Mouse (Mus musculus): ENCODE measurements at regions not wholly inside any gene's neighbourhood (a gene's known extent, or its start where the extent isn't known, plus 50 kb on each side); places are given as distances from the start of the nearest gene placed in this dataset.

DNA sequence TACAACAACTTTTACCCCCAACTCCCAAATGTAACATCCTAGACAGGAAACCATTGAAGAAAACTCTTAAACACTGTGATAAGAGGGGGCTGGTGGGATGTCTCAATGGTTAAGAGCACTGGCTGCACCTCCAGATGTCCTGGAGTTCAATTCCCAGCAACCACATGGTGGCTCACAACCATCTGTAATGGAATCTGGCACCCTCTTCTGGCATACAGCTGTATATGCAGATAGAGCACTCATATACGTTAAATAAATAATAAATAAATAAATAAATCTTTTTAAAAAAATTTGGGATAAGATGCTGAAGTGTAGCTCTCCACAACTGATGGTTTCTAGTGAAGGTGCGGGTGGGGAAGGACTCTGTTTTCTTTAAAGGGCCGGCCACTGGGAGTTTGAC lies 69.3 kb downstream of the Kctd15 start:
- DNase-seq (ENCODE audit: low spot score): no peak

DNA sequence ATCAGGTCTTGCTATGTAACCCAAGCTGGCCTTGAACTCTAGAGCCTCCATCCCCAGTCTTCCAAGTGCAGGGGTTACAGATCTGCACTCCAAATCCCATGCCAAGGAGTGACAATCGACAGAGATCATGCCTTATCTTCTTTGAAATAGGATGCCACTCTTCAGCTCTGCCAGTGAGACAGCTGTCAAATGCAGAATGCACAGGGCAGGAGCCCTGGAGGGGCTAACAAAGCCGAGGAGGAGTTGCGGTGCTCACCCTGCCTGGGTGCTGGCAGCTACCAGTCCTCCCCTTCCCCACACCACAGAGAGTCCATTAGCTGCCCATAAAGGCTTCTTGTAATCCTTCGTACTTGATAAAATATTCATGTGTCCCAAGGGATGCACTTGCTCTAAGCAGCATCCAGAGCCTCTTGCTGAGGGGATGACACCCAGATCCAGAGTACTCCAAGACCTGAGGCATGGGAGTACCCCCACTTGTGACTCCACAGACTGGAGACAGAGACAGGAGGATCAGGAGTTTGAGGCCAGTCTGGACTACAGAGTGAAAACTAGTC lies 71.1 kb downstream of the Kctd15 start:
- no peak for DNase-seq (ENCODE audit: low spot score)

- DNase-seq (ENCODE audit: low spot score): no peak
These were observed 71.7 kb downstream of the Kctd15 start for GRCm38 (mm10) chr7:34584870-34585269.

GRCm38 (mm10) chr7:34580866-34581265 lies 75.7 kb downstream of the Kctd15 start:
- DNase-seq (ENCODE audit: low spot score): no peak

- DNase-seq (ENCODE audit: low spot score): peak; percentile 34
These were observed 85.2 kb downstream of the Kctd15 start for GRCm38 (mm10) chr7:34571295-34571694.

DNA sequence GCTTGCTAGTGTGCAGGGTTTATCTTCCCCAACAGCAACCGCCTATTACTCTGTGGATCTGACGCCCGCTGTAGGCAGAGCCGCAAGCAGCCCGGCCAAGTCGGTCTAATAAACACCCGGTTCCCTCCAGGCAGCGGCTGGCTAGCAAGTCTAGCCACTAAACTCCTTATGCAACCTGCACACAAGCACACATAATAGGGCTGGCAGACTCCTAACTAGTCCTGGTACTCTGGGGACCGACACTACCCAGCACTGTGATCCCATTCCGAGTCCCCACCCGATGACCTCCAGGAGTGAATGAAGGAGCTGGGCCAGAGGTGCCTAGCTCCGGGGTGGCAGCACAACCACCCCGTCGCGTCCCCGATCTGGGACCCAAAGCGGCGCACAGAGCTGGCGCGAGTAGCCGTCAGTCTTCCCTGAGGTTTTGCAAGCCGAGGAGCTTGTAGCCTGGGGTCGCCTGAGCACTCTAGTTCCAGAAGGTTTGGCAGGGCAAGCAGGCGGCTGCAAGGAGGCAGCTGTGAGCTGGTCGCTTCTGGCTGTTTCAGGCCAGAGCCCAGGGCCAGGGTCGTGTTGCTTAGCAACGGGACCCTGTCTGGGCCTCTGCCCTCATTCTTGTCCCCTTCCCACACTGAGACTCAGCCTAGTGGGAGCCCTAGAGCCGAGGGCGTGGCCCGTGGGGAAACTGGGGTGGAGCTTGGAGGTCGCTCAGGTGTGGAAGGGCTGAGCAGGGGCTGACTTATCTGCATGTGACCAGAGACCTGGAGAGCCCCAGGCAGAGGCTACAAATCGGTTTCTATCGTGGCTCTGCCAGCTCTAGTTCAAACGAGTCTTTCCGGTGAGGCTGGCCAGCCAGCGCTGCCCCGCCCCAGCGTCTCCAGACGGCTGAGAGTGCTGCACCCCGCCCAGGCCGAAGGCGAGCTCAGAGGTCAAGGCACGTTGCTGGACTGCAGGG lies 86.1 kb downstream of the Kctd15 start:
- DNase-seq (ENCODE audit: low spot score): peak; percentile 79

DNA sequence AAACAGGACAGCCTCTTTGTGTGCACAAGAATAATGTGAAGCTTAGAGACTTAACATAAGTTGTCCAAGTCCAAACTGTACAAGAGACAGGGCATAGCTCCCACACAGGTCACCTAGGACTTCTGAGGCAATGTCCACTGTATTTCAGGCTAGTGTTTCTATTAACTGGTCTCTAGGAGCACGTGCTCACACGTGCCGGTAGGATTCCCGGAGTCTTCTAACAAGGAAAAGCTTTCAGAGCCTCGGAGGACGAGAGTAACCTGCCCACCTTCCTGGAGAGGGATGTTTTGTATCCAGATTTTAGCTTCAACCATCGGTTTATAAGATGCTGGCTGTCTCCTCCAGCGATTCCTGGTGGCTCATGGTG lies 86.8 kb downstream of the Kctd15 start:
- no peak for DNase-seq (ENCODE audit: low spot score)

GRCm38 (mm10) chr7:34567575-34567974 lies 89.0 kb downstream of the Kctd15 start:
- DNase-seq (ENCODE audit: low spot score): no peak

GRCm38 (mm10) chr7:34562160-34562559 lies 94.4 kb downstream of the Kctd15 start:
- DNase-seq (ENCODE audit: low spot score): no peak

- no peak for DNase-seq (ENCODE audit: low spot score)
These were observed 97.8 kb downstream of the Kctd15 start for GRCm38 (mm10) chr7:34558615-34559343.

DNA sequence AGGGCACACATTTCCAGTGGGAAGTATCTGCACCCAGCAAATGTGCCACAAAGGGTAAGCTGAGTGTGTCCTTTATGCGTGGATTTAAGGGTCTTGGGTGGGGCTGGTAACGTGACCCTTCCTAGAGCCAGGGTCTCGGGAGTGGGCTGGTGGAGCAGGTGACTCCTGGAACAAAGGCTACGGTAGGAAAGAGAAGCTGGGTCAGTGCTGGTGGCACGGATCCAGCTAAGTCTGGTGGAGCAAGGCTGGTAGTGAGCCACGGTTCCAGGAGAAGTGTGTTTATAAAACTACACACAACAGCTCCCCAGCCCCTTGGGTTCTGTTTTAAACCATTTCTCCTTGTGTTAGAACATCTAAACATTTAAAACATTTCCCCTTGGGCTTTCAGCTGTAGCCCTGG lies 101.3 kb downstream of the Kctd15 start:
- no peak for DNase-seq (ENCODE audit: low spot score)

GRCm38 (mm10) chr7:34546609-34547316 lies 109.8 kb downstream of the Kctd15 start:
- no peak for DNase-seq (ENCODE audit: low spot score)

- DNase-seq (ENCODE audit: low spot score): no peak
These were observed 110.6 kb downstream of the Kctd15 start for GRCm38 (mm10) chr7:34545906-34546305.

DNA sequence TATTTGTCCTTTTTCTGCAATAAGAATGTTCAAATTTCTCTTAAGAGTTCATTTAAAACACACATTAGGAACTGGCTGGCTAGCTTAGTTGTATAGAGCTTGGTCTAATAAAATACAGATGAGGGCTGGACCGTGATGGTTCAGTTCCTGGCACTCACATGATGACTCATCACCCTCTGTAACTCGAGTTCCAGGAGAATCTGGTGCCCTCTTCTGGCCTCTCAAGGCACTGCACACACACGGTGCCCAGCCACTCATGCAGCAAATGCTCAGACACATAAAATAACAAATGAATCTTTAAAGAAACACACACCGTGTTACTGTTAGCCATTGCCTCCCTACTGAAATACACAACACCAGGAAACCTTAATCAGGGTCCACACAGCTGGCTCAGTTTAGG lies 114.6 kb downstream of the Kctd15 start:
- no peak for DNase-seq (ENCODE audit: low spot score)

- DNase-seq (ENCODE audit: low spot score): no peak
These were observed 115.5 kb downstream of the Kctd15 start for GRCm38 (mm10) chr7:34541000-34541399.

DNA sequence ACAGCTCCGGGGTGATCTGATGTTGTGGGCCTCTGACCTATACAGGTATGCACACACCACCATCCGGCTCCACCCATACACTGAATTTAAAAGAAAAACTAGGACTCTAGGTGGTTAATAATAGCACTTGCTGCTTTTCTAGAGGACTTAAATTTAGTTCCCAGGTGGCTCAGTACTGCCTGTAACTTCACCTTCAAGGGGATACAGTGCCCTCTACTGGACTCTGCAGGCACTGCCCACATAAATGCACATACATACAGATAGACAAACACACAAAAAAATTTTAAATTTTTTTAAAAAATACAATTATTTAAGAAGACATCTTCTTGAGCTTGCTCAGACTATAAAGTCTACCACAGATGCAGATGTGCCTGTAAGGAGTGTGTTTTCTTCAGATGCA lies 116.7 kb downstream of the Kctd15 start:
- DNase-seq (ENCODE audit: low spot score): no peak

DNA sequence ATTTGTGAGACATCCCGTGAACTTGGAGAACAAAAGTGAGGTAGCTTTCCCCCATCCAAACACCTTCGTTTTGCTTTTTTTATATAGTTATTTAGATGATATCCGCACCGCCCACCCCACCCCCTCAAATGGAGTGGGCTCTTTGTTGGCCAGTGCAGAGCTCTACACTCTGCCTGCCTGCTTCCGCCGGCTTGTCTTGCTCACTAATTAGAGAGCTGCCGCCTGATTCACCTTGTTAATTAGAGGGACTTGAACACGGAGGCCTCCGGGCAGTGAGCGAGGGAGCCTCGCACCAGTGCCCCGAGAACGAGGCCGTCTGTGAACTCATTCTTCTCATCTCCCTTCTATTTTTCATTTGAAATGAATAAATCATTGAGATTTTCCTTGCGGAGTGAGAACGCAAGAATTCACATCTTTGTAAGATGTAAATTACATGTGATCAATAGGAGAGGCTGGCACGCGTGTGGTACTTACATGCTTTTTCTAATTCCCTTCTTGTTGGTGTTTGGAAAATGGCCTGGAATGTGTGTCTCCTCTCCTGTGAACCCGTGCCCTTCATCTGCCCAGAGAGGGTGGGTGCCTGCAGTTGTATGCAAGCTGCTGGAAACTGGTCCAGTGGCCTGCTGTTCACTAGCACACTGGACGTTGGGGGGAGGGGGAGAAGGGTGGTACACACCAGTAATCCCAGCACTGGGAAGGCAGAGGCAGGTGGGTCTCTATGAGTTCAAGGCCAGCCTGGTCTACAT lies 118.0 kb downstream of the Kctd15 start:
- DNase-seq (ENCODE audit: low spot score): no peak

DNA sequence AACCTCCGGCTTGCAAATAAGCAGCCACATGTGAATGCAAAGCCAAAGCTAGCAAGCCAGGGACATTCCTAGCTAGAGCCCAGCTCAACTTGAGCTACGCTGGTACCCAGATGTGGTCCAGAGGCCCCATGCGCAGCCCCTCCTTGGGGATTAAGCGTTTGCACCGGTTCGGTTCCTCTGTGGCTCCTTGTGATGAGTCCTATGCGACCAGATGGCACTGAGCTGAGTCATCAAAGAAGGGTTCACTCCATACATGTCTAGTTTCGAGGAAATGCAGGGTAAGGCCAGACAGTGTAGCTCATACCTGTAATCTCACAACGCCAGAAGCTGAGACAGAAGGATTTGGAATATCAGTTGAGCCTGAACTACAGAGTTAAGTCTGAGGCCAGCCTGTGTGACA lies 119.4 kb downstream of the Kctd15 start:
- DNase-seq (ENCODE audit: low spot score): no peak

GRCm38 (mm10) chr7:34534241-34534640 lies 122.3 kb downstream of the Kctd15 start:
- no peak for DNase-seq (ENCODE audit: low spot score)

- no peak for DNase-seq (ENCODE audit: low spot score)
These were observed 124.9 kb downstream of the Kctd15 start for GRCm38 (mm10) chr7:34531639-34532038.

DNA sequence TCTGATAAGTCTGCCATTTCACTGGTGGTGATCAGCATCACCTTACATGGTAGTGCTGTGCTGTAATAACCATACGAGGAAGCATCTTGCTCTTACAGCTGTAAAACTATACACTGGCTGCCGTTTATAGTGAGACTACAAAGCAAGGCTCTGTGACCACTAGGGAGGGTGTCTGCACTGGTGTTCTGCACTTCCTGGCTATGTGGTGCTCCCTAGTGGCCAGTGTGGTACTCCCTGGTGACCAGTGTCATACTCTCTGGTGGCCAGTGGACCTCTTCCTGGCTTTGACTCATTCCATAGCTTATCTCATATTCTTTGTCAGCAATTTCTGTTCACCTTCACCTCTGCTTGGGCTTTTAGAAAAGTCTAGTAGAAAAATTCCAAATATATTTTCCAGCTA lies 114.7 kb upstream of the Lsm14a start:
- no peak for DNase-seq (ENCODE audit: low spot score)

- DNase-seq (ENCODE audit: low spot score): no peak
These were observed 113.7 kb upstream of the Lsm14a start for GRCm38 (mm10) chr7:34506816-34507215.

Data from lung, postnatal 25 days (tissue).